ENCODE assay signal across 8 mouse cellular contexts in genomic region chr6:34176111-34176863, GRCm38 (mm10). TPM values are rescaled to one million over a fixed set of nuclear protein-coding genes. Genes with fewer than 3 reads are reported as not detected.
DNase-seq lines count a peak whose midpoint lies in the region; ATAC-seq and TF ChIP-seq lines count a peak whose summit lies in the region.

No protein-coding gene starts in this region.

- POLR2A ChIA-PET in Patski (lab: Charles Lee): no interaction called here

- H3K4me1 ChIP-seq in kidney, embryonic 14.5 days (ENCODE audit: control insufficient read depth, insufficient read depth, low read length): peaks cover 8% of the 10 kb centered on the region; the same call in 1 of the 2 replicates
- H3K4me1 ChIP-seq in forebrain, embryonic 14.5 days (ENCODE audit: control insufficient read depth, insufficient read depth, low read length): peaks cover 6% of the 10 kb centered on the region
- H3K4me1 ChIP-seq in liver, embryonic 12.5 days: peaks cover 21% of the 10 kb centered on the region
- H3K4me1 ChIP-seq in stomach, embryonic 14.5 days (ENCODE audit: control insufficient read depth, insufficient read depth, low read length): peaks cover 6% of the 10 kb centered on the region; the same call in 1 of the 2 replicates

- CTCF ChIA-PET in Patski (lab: Charles Lee): interaction anchor here (0.8 to 1.7 kb wide), 3 partner anchors 9 to 56 kb away, joined by 3 to 5 read pairs (median 4); no protein-coding TSS in a partner anchor

- H3K27me3 ChIP-seq in kidney, embryonic 14.5 days (ENCODE audit: control insufficient read depth, insufficient read depth, low read length): no peaks in the 10 kb centered on the region
- no peaks in the 10 kb centered on the region for H3K27me3 ChIP-seq in Patski
- no peaks in the 10 kb centered on the region for H3K27me3 ChIP-seq in forebrain, embryonic 14.5 days (replicated peaks; ENCODE audit: control insufficient read depth, insufficient read depth, low read length)
- H3K27me3 ChIP-seq in liver, embryonic 12.5 days (replicated peaks): no peaks in the 10 kb centered on the region
- no peaks in the 10 kb centered on the region for H3K27me3 ChIP-seq in stomach, embryonic 14.5 days (ENCODE audit: control insufficient read depth, insufficient read depth, low read length)

- ATAC-seq in kidney, embryonic 14.5 days (ENCODE audit: low FRiP score, low TSS enrichment): peak; percentile 86
- peak; percentile 42 for ATAC-seq in Patski
- peak; percentile 80 for ATAC-seq in forebrain, embryonic 14.5 days
- ATAC-seq in liver, embryonic 12.5 days: peak; percentile 81
- peak; percentile 81 for ATAC-seq in stomach, embryonic 14.5 days (ENCODE audit: insufficient number of reproducible peaks, insufficient read depth, low FRiP score, low read depth)

- no peaks in the 10 kb centered on the region for H3K36me3 ChIP-seq in kidney, embryonic 14.5 days (ENCODE audit: control insufficient read depth, insufficient read depth, low read length)
- H3K36me3 ChIP-seq in forebrain, embryonic 14.5 days (ENCODE audit: control insufficient read depth, insufficient read depth, low read length): no peaks in the 10 kb centered on the region
- peaks cover 12% of the 10 kb centered on the region for H3K36me3 ChIP-seq in liver, embryonic 12.5 days
- no peaks in the 10 kb centered on the region for H3K36me3 ChIP-seq in stomach, embryonic 14.5 days (ENCODE audit: control insufficient read depth, insufficient read depth, low read length)

- TF ChIP-seq CTCF in Patski (IDR thresholded peaks at IDR 0.05): no peak

- H3K9me3 ChIP-seq in kidney, embryonic 14.5 days (ENCODE audit: control insufficient read depth, low read length): no peaks in the 10 kb centered on the region
- H3K9me3 ChIP-seq in forebrain, embryonic 14.5 days (replicated peaks; ENCODE audit: control insufficient read depth, low read length): no peaks in the 10 kb centered on the region
- no peaks in the 10 kb centered on the region for H3K9me3 ChIP-seq in liver, embryonic 12.5 days (replicated peaks)
- no peaks in the 10 kb centered on the region for H3K9me3 ChIP-seq in stomach, embryonic 14.5 days (ENCODE audit: control insufficient read depth, low read depth, low read length)

- peak overlapping the region; percentile 91 for H3K4me3 ChIP-seq in kidney, embryonic 14.5 days (ENCODE audit: low read length)
- H3K4me3 ChIP-seq in forebrain, embryonic 14.5 days (ENCODE audit: low read depth, low read length): peak overlapping the region; percentile 81
- H3K4me3 ChIP-seq in liver, embryonic 12.5 days: peak overlapping the region; percentile 75
- H3K4me3 ChIP-seq in stomach, embryonic 14.5 days (ENCODE audit: low read depth, low read length): peak overlapping the region; percentile 82

- peak overlapping the region; percentile 51 for H3K4me2 ChIP-seq in kidney, embryonic 14.5 days (replicated peaks; ENCODE audit: low read depth, low read length)
- peak overlapping the region; percentile 79 for H3K4me2 ChIP-seq in forebrain, embryonic 14.5 days (ENCODE audit: low read length)
- H3K4me2 ChIP-seq in liver, embryonic 12.5 days: peak overlapping the region; percentile 77
- H3K4me2 ChIP-seq in stomach, embryonic 14.5 days (replicated peaks; ENCODE audit: low read depth, low read length): peak overlapping the region; percentile 72

- 2% methylated on average over 29 of the region's 29 CpGs for WGBS in kidney, embryonic 14.5 days
- 4% methylated on average over 29 of the region's 29 CpGs for WGBS in forebrain, embryonic 14.5 days
- WGBS in liver, embryonic 12.5 days (ENCODE audit: insufficient replicate concordance): 2% methylated on average over 29 of the region's 29 CpGs
- 3% methylated on average over 29 of the region's 29 CpGs for WGBS in stomach, embryonic 14.5 days

- in situ Hi-C loops in Patski (cut with MboI; ENCODE audit: low pct_unique_long_range_greater_than_20kb): loop anchor here (10.0 kb wide), 1 partner anchor 99 kb away; no protein-coding TSS in a partner anchor

- H3K27ac ChIP-seq in kidney, embryonic 14.5 days (ENCODE audit: low read depth, low read length): peak overlapping the region; percentile 79
- H3K27ac ChIP-seq in forebrain, embryonic 14.5 days (ENCODE audit: low read depth, low read length): peak overlapping the region; percentile 76
- peak overlapping the region; percentile 87 for H3K27ac ChIP-seq in liver, embryonic 12.5 days
- peak overlapping the region; percentile 74; the same call in 1 of the 2 replicates for H3K27ac ChIP-seq in stomach, embryonic 14.5 days (ENCODE audit: low read length)

- no peak for DNase-seq in kidney, postnatal 4 days
- DNase-seq in Patski (ENCODE audit: low read depth, low spot score): no peak
- DNase-seq in forebrain, embryonic 14.5 days (ENCODE audit: low spot score): peak; percentile 31
- DNase-seq in layer of hippocampus, postnatal 25 days (ENCODE audit: extremely low spot score in 1 of 2, low spot score in 1 of 2): no peak
- DNase-seq in gastrocnemius, postnatal 4 days (ENCODE audit: low spot score in 2 of 2): no peak

- peak overlapping the region; percentile 89 for H3K9ac ChIP-seq in kidney, embryonic 14.5 days (ENCODE audit: low read depth, low read length)
- peak overlapping the region; percentile 87 for H3K9ac ChIP-seq in forebrain, embryonic 14.5 days (ENCODE audit: low read length)
- H3K9ac ChIP-seq in liver, embryonic 12.5 days: peak overlapping the region; percentile 87
- H3K9ac ChIP-seq in stomach, embryonic 14.5 days (replicated peaks; ENCODE audit: low read depth, low read length): peak overlapping the region; percentile 60

RNA-seq across cellular contexts. Expression of gene Slc35b4, which starts 0.6 kb away (rescaled TPM):
- polyA plus RNA-seq in kidney, embryonic 14.5 days (2014; fragmentation: Nextera tagmentation; extraction: Ambion mirVana): 28.4 and 64.8 TPM in 2 replicates
- 94.3 TPM for polyA plus RNA-seq in Patski (2021)
- 43.8 and 50.8 TPM in 2 replicates for polyA plus RNA-seq in forebrain, embryonic 14.5 days (2014; fragmentation: Nextera tagmentation; extraction: Ambion mirVana)
- 26.6 and 27.4 TPM in 2 replicates for polyA plus RNA-seq in liver, embryonic 12.5 days (2016; fragmentation: Nextera tagmentation; extraction: Ambion mirVana)
- polyA plus RNA-seq in stomach, embryonic 14.5 days (2014; fragmentation: Nextera tagmentation; extraction: Ambion mirVana): 44.8 and 46.1 TPM in 2 replicates
- 10 to 100 TPM; 55.2 to 58.2 TPM for total RNA-seq in layer of hippocampus, postnatal 25 days (2021)
- total RNA-seq in gastrocnemius, postnatal 4 days (2021): 10 to 100 TPM; 19.8 TPM
